Mouse (Mus musculus): ENCODE measurements around the gene Cttnbp2nl.

Gene Cttnbp2nl

GRCm38 (mm10) chr3:104963331-104964276 is 89.3 kb downstream of the Cttnbp2nl start:
- DNase-seq = no peak

- no peak for DNase-seq
Observed at GRCm38 (mm10) chr3:104962866-104963265, 90.1 kb downstream of the Cttnbp2nl start.

GRCm38 (mm10) chr3:104962141-104962611 is 90.8 kb downstream of the Cttnbp2nl start:
- no peak for DNase-seq

- DNase-seq = no peak
Observed at GRCm38 (mm10) chr3:104961066-104962059, 91.6 kb downstream of the Cttnbp2nl start, which contains the start of gene Wnt2b. Wnt2b (minus strand) TSS chr3:104961921.

- no peak for DNase-seq
Observed at GRCm38 (mm10) chr3:104960026-104961000, 92.6 kb downstream of the Cttnbp2nl start.

- DNase-seq = peak in 1 of 2 experiments; percentile 9
Observed at GRCm38 (mm10) chr3:104956131-104956581, 96.8 kb downstream of the Cttnbp2nl start.

GRCm38 (mm10) chr3:104954551-104954950 is 98.4 kb downstream of the Cttnbp2nl start:
- no peak for DNase-seq

GRCm38 (mm10) chr3:104954137-104954536 is 98.8 kb downstream of the Cttnbp2nl start:
- DNase-seq = no peak

GRCm38 (mm10) chr3:104952891-104953670 is 99.9 kb downstream of the Cttnbp2nl start:
- no peak for DNase-seq
